Mouse (Mus musculus) hindbrain, embryonic 11.5 days (tissue): ENCODE measurements at regions not wholly inside any gene's neighbourhood (a gene's known extent, or its start where the extent isn't known, plus 50 kb on each side); places are given as distances from the start of the nearest gene placed in this dataset.

ENCODE experiments used
- ATAC-seq: fragments of 200-750 bp; cut with Nextera tagmentation; 2 replicates; pipeline ENCODE4 v1.8.0; 2017; ENCODE audit warnings: mild to moderate bottlenecking, moderate TSS enrichment, moderate library complexity; ENCODE audit not compliant: low FRiP score
- DNase-seq: peaks from one replicate; pipeline ENCODE4 v3.0.0-alpha.2; 2015; ENCODE audit warnings: low spot score
- H3K27ac ChIP-seq: fragments of 300-500 bp; sonication (generic); 2 replicates; pipeline ENCODE4 v1.5.1; 2014; ENCODE audit warnings: mild to moderate bottlenecking, low read depth, low read length
- H3K27me3 ChIP-seq: fragments of 300-500 bp; sonication (generic); 2 replicates; pipeline ENCODE4 v1.6.1; 2014; ENCODE audit warnings: mild to moderate bottlenecking, low read length, moderate library complexity, mixed read lengths; ENCODE audit not compliant: control insufficient read depth, insufficient read depth
- H3K36me3 ChIP-seq: fragments of 300-500 bp; sonication (generic); 2 replicates; pipeline ENCODE4 v1.6.1; 2014; ENCODE audit warnings: mild to moderate bottlenecking, low read length, moderate library complexity, mixed read lengths; ENCODE audit not compliant: control insufficient read depth, insufficient read depth
- H3K4me1 ChIP-seq: fragments of 300-500 bp; sonication (generic); replicated peaks from 2 replicates; pipeline ENCODE4 v1.6.1; 2014; ENCODE audit warnings: low read length, mixed read lengths; ENCODE audit not compliant: control insufficient read depth, insufficient read depth
- H3K4me2 ChIP-seq: fragments of 300-500 bp; sonication (generic); replicated peaks from 2 replicates; pipeline ENCODE4 v1.6.1; 2014; ENCODE audit warnings: mild to moderate bottlenecking, low read depth, low read length
- H3K4me3 ChIP-seq: fragments of 300-500 bp; sonication (generic); 2 replicates; pipeline ENCODE4 v1.5.1; 2014; ENCODE audit warnings: low read depth, low read length
- H3K9ac ChIP-seq: fragments of 300-500 bp; sonication (generic); 2 replicates; pipeline ENCODE4 v1.6.1; 2014; ENCODE audit warnings: low read depth, low read length
- H3K9me3 ChIP-seq: fragments of 300-500 bp; sonication (generic); 2 replicates; pipeline ENCODE4 v1.6.1; 2016; ENCODE audit warnings: low read length; ENCODE audit not compliant: control insufficient read depth
- WGBS: fragments of 180-500 bp; shearing (Covaris S2); extraction: QIAGEN DNeasy Blood & Tissue Kit; methylation state at CpG from one replicate; pipeline ENCODE4 v1.1.7; 2014; 5-methylcytosine and 5-hydroxymethylcytosine counted together

DNA sequence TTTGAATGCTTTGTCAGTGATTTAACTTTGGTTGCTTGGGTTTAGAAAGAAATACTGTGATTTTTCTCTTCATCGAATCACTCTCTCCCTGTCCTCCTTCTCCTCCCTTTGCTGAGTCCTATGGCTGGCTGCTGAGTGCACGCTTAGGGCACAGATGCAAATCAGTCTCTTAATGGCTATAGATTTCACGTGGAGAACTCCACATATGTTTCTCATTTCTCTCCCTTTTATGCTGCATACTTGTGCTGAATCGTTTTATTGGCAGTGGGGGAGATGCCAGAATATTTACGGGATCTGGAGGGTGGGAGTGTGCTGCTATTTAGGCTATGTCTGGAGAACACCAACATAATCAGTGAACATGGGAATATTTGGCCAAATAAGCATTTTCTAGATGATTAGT is 118.8 kb upstream of the Rnd3 start:
- Histone ChIP-seq H3K27ac (no peak overlapping the region), H3K4me2 (no peak overlapping the region), H3K27me3 (no peaks in the 10 kb centered on the region), H3K4me1 (no peaks in the 10 kb centered on the region), H3K9me3 (no peaks in the 10 kb centered on the region), H3K36me3 (no peaks in the 10 kb centered on the region), H3K9ac (no peak overlapping the region), H3K4me3 (no peak overlapping the region)
- 62% methylated on average over 5 of the region's 5 CpGs for WGBS
- DNase-seq (no peak), ATAC-seq (no peak)

- ATAC-seq, result no peak
- DNase-seq, result no peak
- Histone ChIP-seq H3K9ac (no peak overlapping the region), H3K4me3 (no peak overlapping the region), H3K36me3 (no peaks in the 10 kb centered on the region), H3K9me3 (no peaks in the 10 kb centered on the region), H3K27ac (no peak overlapping the region), H3K27me3 (no peaks in the 10 kb centered on the region), H3K4me2 (no peak overlapping the region), H3K4me1 (no peaks in the 10 kb centered on the region)
- 86% methylated on average over 1 of the region's 1 CpGs for WGBS
These were observed 113.6 kb upstream of the Rnd3 start for GRCm38 (mm10) chr2:51262506-51262905.

GRCm38 (mm10) chr2:51250798-51251197 is 101.9 kb upstream of the Rnd3 start:
- Histone ChIP-seq H3K4me1 (no peaks in the 10 kb centered on the region), H3K27me3 (no peaks in the 10 kb centered on the region), H3K27ac (no peak overlapping the region), H3K9ac (no peak overlapping the region), H3K9me3 (no peaks in the 10 kb centered on the region), H3K4me2 (no peak overlapping the region), H3K4me3 (no peak overlapping the region), H3K36me3 (no peaks in the 10 kb centered on the region)
- DNase-seq, result no peak
- no peak for ATAC-seq
- 58% methylated on average over 6 of the region's 6 CpGs for WGBS

DNA sequence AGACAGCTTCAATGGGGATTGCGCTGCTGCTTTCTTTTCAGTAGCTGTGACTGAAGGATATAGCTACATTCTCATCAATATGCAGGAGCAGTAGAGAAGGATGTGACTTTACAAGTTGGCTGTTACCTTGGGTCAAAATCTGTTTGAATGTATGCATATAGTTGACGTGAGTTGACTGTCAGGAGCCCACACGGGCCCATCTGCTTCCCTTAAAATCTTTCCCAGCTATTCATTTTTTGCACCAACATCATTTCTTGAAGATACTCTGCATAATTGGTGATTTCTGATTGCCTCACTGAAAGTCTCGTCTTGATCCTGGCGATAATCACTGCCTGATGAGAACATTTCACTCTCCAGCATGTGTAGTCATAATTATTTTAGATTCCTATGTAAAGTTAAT is 92.7 kb upstream of the Rnd3 start:
- Histone ChIP-seq H3K36me3 (no peaks in the 10 kb centered on the region), H3K27me3 (no peaks in the 10 kb centered on the region), H3K4me2 (no peak overlapping the region), H3K9me3 (no peaks in the 10 kb centered on the region), H3K27ac (no peak overlapping the region), H3K9ac (no peak overlapping the region), H3K4me1 (0 out of 2 replicates have a peak, but pooled peaks cover 2% of the 10 kb centered on the region), H3K4me3 (no peak overlapping the region)
- ATAC-seq (no peak), DNase-seq (no peak)
- WGBS, result 73% methylated on average over 5 of the region's 5 CpGs

DNA sequence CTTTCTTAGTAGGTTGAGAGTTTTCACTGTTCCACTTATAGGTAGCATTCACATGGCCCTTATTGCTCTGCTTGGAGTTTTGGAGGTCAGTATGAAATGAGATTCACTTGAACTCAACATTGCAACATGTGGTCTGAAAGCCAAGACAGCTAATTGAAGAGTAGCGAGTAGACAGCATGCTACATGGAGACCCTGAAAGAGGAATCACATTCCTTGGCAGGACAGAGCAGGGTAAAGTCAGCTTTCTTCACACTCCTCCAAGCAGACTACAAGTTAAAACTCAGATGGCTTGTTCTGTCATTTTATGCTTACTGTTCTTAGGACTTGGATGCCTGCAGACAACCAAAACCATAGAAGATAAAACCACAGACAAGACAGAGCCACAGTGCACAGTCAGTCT is 91.1 kb upstream of the Rnd3 start:
- H3K4me1 ChIP-seq, result 0 out of 2 replicates have a peak, but pooled peaks cover 2% of the 10 kb centered on the region
- DNase-seq (no peak), ATAC-seq (no peak)
- no peaks in the 10 kb centered on the region for H3K9me3 ChIP-seq
- no peak overlapping the region for H3K9ac ChIP-seq
- no peak overlapping the region for H3K27ac ChIP-seq
- H3K27me3 ChIP-seq, result no peaks in the 10 kb centered on the region
- no peak overlapping the region for H3K4me2 ChIP-seq
- 94% methylated on average over 1 of the region's 1 CpGs for WGBS
- H3K36me3 ChIP-seq, result no peaks in the 10 kb centered on the region
- H3K4me3 ChIP-seq, result no peak overlapping the region

GRCm38 (mm10) chr2:51238992-51239391 is 90.1 kb upstream of the Rnd3 start:
- DNase-seq (peak; percentile 15), ATAC-seq (no peak)
- H3K9ac ChIP-seq, result no peak overlapping the region
- H3K4me1 ChIP-seq, result 0 out of 2 replicates have a peak, but pooled peaks cover 2% of the 10 kb centered on the region
- WGBS, result 72% methylated on average over 4 of the region's 4 CpGs
- H3K4me2 ChIP-seq, result no peak overlapping the region
- H3K36me3 ChIP-seq, result no peaks in the 10 kb centered on the region
- no peak overlapping the region for H3K27ac ChIP-seq
- H3K27me3 ChIP-seq, result no peaks in the 10 kb centered on the region
- no peaks in the 10 kb centered on the region for H3K9me3 ChIP-seq
- H3K4me3 ChIP-seq, result no peak overlapping the region

DNA sequence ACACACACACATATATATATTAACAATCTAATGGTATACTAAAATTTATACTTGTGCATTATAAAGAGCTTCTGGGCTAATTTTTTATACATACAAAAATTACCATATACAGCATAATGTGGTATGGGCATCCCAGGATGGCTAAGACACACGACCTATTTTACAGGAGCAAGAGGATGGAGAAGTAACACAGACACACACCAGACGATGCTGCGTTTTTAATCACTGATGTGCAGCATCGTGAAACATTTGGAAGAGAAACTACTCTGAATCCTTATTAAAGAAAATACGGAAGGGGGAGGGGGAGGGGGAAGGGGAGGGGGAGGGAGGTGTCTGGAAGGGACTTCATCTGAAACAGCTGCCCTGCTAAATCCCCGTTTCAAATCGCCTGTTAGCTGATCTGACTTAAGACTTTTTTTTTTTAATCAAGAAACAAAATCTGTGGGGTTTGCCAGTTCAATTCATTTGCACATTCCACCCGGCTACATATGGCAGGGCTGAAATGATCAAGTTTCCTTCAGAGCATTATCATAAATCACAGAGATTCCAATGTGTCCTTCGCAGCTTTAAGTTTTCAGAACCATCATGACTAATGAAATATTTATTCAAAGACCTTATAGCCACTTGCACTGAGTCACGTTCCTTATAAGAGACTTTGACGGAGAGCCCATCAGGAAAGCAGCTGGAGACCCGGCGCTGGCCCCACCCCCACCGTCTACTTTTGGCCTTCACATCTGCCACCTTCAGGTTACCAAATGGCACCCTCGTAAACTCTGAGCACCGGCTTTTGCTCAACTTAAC is 89.4 kb upstream of the Rnd3 start:
- 17% methylated on average over 16 of the region's 16 CpGs for WGBS
- DNase-seq (peak; percentile 56), ATAC-seq (peak; percentile 56; the same call in 1 of the 2 replicates)
- no peaks in the 10 kb centered on the region for H3K9me3 ChIP-seq
- H3K27ac ChIP-seq, result no peak overlapping the region
- 0 out of 2 replicates have a peak, but pooled peaks cover 2% of the 10 kb centered on the region for H3K4me1 ChIP-seq
- H3K27me3 ChIP-seq, result no peaks in the 10 kb centered on the region
- no peaks in the 10 kb centered on the region for H3K36me3 ChIP-seq
- no peak overlapping the region for H3K4me3 ChIP-seq
- no peak overlapping the region for H3K4me2 ChIP-seq
- H3K9ac ChIP-seq, result no peak overlapping the region

- no peak for ATAC-seq
- Histone ChIP-seq H3K4me3 (no peak overlapping the region), H3K4me1 (0 out of 2 replicates have a peak, but pooled peaks cover 2% of the 10 kb centered on the region), H3K36me3 (no peaks in the 10 kb centered on the region), H3K4me2 (no peak overlapping the region), H3K27me3 (no peaks in the 10 kb centered on the region), H3K9me3 (no peaks in the 10 kb centered on the region), H3K27ac (no peak overlapping the region), H3K9ac (no peak overlapping the region)
- no peak for DNase-seq
- WGBS, result 90% methylated on average over 10 of the region's 10 CpGs
These were observed 88.5 kb upstream of the Rnd3 start for GRCm38 (mm10) chr2:51237451-51237850.

DNA sequence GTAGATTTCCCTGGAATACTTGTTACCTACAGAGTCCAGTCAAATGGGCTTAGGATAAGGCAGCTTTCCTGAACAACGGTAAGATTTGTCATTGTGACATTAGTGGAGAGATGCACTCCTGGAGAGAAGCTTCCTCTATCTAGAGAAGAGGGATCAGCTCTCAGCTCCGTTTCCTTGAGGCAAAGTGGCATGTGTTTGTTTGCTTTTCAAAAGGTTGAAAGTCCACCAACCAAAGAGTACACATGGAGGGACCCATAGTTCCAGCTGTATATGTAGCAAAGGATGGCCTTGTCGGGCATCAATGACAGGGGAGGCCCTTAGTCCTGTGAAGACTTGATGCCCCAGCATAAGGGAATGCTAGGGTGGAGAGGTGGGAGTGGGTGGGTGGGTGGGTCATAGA is 87.9 kb upstream of the Rnd3 start:
- H3K9ac ChIP-seq, result no peak overlapping the region
- H3K4me3 ChIP-seq, result no peak overlapping the region
- no peaks in the 10 kb centered on the region for H3K27me3 ChIP-seq
- no peak for DNase-seq
- ATAC-seq, result no peak
- no peaks in the 10 kb centered on the region for H3K9me3 ChIP-seq
- WGBS, result 68% methylated on average over 3 of the region's 3 CpGs
- 0 out of 2 replicates have a peak, but pooled peaks cover 2% of the 10 kb centered on the region for H3K4me1 ChIP-seq
- no peak overlapping the region for H3K27ac ChIP-seq
- H3K36me3 ChIP-seq, result no peaks in the 10 kb centered on the region
- no peak overlapping the region for H3K4me2 ChIP-seq
